Mouse (Mus musculus) erythroblast, embryonic 14.5 days (primary cell): ENCODE data around the gene Gm9936.

Experiments
- GATA1 ChIP-seq: IDR thresholded peaks from 2 replicates; pipeline ENCODE4 v1.6.1; 2012; ENCODE audit warnings: low read length, inconsistent platforms, mixed read lengths
- TAL1 ChIP-seq: IDR thresholded peaks from 3 replicates; pipeline ENCODE4 v1.6.1; 2012; ENCODE audit warnings: low read length, inconsistent platforms, mixed read lengths

- TF ChIP-seq TAL1 (no peak), GATA1 (no peak)
These were observed 49.2 kb downstream of the Gm9936 start for GRCm38 (mm10) chr5:114809181-114809756.
